Mouse (Mus musculus) C2C12 (cell line): ENCODE measurements around the gene Rnf40.

ENCODE experiments used
- CEBPB ChIP-seq: IDR thresholded peaks from one replicate; pipeline ENCODE4 v1.6.1; 2011; ENCODE audit warnings: low read depth, mild to moderate bottlenecking, control low read depth, moderate library complexity
- CTCF ChIP-seq: IDR thresholded peaks from one replicate; pipeline ENCODE4 v1.5.1; 2011; ENCODE audit not compliant: control insufficient read depth, insufficient read depth, insufficient read length
- MAX ChIP-seq: IDR thresholded peaks from one replicate; pipeline ENCODE4 v1.6.1; 2011; ENCODE audit warnings: mild to moderate bottlenecking, control low read depth
- MYOD1 ChIP-seq: IDR thresholded peaks from one replicate; pipeline ENCODE4 v1.6.1; 2011; ENCODE audit warnings: low read depth; ENCODE audit not compliant: control insufficient read depth, insufficient read length
- USF1 ChIP-seq: IDR thresholded peaks from one replicate; pipeline ENCODE4 v1.6.1; 2011; ENCODE audit warnings: low read depth, mild to moderate bottlenecking, control low read depth, moderate library complexity

- TF ChIP-seq CTCF (no peak), CEBPB (no peak), MYOD1 (no peak), USF1 (no peak), MAX (no peak)
Measured at GRCm38 (mm10) chr7:127600612-127601011, 12.0 kb downstream of the Rnf40 start.
